Mouse (Mus musculus): Measurements from ENCODE around the gene Fmod.

DNA sequence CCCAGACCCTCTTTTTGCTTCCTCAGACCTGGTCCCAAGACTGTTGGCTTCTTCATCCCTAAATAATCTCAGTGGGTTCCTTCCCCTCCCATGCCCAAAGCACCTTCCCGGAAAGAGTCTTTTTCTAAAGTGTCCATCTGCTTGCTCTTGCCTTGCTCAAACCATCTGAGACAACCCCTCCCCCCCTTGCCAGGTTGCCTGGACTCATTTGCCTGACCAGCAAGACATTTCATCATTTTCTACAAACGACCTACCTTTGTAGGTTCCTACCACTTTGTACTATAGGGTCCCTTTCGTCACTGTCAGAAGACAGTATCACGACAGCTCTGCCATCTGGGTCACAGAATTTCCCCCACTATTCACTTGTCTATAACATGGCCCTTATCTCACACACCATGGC, 43.4 kb downstream of the Fmod start:
- TF ChIP-seq CTCF (IDR thresholded peaks at IDR 0.05; ENCODE audit: extremely low read depth, insufficient read depth, low read length) (no peak), POLR2A (IDR thresholded peaks at IDR 0.05; ENCODE audit: extremely low read depth, insufficient read depth, low read length) (no peak)

Measured in cortical plate, adult 2 months (tissue).